Mouse (Mus musculus): ENCODE data around the gene Mboat1.

The Mboat1 gene

DNA sequence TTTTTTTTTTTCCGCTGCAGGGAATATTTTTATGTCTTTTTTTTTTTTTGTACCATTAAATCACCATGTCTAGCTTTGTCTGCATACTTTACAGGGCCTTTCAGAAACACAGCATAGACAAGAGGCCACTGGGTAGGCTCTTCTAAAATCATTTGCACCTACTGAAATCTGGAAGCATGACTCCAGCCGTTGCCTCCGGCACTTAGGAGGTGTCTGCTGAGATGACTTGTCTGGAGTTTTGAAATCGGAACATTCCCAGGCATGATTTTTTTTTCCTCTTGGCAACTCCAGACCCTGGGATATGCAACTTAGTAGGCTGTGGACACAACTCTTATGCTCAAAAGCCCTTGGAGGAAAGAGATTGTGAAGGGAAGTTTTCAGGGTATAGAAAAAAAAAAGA is 109.3 kb downstream of the Mboat1 start:
- intact Hi-C loops (cut with DNase I): no loop called here

DNA sequence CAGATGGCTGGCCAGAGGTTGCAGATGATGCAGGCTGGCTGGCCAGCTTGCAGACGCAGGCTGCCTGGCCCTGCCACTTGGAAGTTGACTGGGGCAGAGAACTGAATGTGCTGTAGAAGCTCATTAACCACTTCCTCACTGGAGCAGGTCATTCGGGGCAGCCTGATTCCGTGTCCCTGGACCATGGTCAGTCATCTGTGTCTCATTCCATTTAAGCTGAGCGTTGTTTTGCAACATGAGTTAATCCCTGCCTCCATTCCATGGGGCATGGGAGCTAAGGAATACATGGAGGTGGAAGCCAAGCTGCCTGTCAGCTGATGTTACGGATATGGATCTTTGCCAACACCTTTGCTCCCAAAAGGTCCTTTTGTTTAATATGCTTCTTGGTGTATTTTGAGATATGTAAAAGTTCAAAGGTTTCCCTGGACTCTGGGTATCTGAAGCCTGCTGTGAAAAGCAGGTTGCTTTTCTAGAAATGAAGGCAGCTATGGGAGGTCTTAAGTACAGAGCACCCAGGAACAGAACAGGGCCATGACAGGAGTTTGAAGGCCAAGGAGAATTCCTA is 114.1 kb downstream of the Mboat1 start:
- intact Hi-C loops (cut with DNase I): no loop called here

DNA sequence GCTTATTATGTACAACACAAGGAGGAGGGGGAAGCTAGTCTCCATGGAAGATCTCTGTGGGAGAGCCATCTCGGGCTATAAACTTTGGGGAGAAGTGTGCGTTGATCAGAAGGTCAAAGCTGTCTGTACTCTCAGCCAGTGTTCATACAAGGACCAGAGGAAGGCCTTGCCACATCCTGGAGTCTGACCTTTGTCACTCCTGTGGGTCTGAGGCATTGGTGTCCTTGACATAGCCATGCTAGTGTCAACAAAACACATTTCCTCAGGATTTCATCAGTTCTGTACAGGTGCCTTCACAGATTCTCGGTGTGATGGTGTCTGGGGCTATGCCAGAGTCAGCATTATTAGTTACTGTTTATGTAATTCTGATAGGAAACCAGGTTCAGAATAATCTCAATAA is 115.1 kb downstream of the Mboat1 start:
- intact Hi-C loops (cut with DNase I): no loop called here

DNA sequence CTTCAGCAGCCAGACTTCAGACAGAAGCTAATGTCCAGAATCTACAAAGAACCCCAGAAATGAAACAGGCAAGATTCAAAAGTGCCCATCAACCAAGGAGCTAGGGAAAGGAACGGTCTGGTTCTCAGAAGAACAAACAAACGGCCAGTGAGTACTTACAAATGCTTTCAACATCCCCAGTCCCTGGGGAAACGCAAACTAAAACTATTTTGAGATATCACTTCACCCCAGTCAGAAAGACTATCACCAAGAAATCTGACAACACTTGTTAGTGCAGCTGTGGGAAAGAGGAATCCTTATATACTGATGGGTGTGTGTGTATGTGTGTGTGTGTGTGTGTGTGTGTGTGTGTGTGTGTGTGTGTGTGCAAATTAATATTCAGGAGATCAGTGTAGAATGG is 116.4 kb downstream of the Mboat1 start:
- intact Hi-C loops (cut with DNase I): no loop called here

DNA sequence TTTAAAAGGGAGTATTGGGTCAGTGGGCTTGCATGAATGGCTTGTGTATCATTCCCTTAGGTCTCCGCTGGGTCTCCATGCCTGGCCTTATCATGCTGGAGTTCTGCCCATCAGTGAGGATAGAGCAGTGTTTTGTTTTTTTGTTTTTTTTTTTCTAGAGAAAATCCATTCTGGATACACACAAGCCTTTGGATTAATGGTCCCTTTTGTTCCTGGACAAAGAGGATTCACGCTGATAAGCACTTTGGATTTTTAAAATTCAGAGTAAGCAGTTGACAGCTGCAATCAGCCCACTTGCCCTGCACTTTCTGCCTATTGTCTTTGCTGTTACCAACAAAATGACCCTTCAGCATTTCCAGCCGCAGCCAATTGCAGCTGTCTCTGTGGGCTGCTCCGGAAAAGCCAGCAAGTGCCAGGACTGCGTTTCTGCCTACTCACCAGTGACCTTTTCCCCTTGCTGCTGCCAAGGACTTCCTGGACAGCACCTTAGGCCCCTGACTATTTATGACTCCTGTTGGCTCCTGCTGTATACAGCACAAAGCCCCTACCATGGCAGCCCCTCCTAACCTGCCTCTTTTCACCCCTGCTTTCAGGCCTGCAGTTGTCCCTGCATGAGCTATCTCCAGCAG is 117.5 kb downstream of the Mboat1 start:
- intact Hi-C loops (cut with DNase I): no loop called here

DNA sequence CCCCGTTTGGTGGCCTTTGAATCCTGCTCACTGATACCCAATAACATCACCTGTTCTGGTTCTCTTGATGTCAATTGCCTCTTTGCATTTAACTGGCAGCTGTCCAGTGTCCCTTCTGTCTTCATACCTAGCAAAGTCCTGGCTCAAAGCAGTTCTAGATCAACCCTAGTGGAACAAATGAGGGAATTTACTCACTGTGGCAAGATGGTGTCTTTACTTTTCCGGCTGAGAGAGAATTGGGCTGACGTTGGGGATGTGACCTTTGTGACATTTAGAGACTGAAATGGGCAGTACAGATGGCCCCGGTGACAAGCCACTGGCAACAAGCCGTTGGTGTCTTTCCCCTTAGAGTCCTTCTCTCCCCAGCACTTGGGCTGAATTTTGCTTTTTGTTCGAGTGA is 118.1 kb downstream of the Mboat1 start:
- intact Hi-C loops (cut with DNase I): no loop called here

DNA sequence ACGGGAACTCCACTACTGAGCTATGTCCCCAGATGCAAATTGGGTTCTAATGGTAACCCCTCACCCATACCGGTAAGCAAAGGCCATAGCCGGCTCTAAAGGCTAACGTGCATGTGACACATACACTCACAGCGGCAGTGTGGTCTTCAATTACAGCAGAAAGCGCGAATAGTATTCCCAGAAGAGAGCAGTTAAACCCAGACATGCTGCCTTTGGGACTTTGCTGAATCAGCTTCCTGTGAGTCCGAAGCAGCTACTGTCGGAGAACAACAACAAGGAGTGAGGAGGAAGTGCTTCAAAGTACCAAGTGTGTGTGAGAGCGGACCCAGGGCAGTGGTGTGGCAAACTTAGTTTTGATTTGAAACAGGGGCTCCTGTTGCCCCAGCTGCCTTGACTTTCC is 122.5 kb downstream of the Mboat1 start:
- intact Hi-C loops (cut with DNase I): no loop called here

DNA sequence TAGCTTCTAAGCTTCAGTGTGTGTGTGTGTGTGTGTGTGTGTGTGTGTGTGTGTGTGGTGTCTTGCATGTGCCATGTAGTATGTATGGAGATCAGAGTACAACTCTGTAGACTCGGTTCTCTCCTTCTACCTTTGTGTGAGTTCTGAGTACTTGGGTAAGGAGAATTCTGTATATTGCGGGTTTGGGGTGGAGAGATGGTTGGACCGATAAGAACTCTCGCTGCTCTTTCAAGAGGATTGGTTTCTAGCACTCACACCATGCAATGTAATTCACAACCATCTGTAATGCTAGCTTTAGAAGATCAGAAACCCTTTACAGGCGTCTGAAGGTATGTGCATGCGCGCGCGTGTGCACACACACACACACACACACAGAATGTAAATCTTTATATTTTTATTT is 123.0 kb downstream of the Mboat1 start:
- intact Hi-C loops (cut with DNase I): no loop called here

DNA sequence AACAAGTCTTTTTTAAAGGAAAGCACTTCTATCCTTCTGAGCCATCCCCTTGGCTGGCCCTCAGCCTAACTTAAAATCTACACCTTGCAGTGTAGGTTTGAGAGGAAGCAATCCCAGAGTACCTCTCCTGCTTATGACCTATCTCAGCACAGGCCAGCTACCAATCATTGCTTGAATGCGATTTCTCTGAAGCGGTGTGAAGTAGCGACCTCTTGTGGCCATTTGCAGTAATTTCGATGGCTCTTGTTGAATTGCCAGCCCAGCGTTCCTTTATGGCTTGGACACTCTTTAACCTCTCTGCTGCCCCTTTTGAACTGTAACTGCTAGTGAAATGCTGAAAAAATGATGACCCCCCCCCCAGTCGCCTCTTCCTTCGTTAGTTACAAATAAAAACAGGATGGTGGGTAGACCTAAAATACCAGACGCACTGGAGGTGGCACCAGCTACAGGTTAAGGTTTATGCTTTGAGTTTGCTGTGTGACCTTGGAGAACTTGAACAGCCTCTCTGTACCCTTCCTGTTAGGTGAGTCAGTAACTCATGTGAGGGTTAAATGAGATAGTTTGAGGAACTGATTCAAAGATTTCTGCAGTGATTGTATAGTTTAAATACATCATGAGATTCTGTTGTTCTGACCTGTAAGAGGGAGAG is 123.7 kb downstream of the Mboat1 start:
- intact Hi-C loops (cut with DNase I): loop anchor here (1.0 to 10.0 kb wide), 2 partner anchors 167 to 275 kb away; partner anchors contain the start of gene E2f3

DNA sequence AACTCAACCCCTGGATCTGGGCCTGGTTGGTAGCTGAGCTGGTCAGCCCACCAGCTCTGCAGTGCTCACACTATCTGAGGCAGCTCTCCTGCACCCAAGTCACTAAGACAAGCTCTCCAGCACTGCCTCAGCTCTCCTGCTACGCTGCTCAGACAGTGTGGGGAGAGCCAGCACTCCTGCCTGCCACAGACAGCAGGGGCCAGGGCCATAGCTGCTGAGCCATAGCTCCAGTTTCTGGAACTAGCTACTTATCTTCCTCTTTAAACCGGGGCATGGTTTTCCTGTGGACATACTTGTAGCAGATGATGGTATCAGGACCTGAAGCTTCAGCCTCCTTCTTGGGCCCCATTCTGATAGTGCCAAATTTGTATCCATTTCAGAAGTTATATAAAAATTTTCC is 127.4 kb downstream of the Mboat1 start:
- intact Hi-C loops (cut with DNase I): loop anchor here (10.0 kb wide), 1 partner anchor 279 kb away; the partner anchor contains the start of gene E2f3

DNA sequence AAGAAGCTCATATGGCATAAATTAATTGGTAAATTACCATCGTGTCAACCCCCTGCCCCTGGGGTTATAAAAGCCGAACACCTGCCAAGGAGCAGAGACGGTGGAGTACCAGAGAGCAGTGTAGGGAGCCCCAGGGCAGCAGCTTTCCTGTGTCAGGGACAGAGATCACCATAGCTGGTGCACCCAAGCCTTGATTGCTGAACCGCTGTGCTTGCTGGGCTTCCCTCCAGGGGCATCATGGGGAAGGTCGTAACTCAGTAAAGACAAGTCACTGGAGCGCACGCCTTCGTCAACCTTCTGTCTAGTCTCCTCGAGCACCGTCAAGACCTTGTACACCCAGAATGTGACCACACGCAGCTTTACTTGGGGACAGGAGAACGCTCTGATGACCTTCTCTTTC is 128.0 kb downstream of the Mboat1 start:
- intact Hi-C loops (cut with DNase I): loop anchor here (10.0 kb wide), 1 partner anchor 280 kb away; the partner anchor contains the start of gene E2f3

DNA sequence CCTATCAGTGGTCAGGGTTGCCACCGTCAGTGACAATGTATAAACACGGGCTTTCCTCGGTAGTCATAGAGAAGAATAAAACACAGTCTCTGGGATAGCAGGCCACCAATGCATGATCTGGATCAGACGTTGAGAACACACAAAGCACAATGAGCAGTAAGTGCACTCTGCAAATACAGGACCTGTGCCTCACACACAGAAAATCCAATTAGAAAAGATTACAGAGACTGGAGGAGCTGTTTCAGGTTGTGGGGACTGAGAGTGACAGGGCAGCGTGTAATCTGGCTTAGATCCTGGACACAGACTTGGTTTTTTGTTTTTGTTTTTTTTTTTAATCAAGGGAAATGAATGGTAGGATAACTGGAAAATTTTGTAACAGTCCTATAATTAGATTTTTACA is 128.5 kb downstream of the Mboat1 start:
- intact Hi-C loops (cut with DNase I): loop anchor here (10.0 kb wide), 1 partner anchor 280 kb away; the partner anchor contains the start of gene E2f3

DNA sequence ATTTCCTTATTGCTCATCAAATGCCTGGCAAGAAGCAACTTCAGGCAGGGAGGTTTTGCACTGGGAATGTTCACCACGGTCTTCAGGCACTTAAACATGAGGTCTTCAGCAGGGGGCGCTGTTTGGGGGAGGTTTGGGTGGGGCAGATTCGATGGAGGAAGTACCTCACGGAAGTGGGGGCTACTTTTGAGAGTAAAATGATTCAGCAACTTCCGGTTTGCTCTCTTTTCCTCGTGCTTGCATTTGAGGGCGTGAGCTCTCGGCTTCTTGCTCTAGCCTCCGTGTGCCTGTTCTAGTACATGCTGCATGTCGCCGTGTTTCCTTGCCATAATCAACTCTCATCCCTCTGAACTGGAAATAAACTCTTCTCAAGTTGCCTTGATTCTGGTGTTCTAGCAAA is 129.7 kb downstream of the Mboat1 start:
- intact Hi-C loops (cut with DNase I): loop anchor here (10.0 kb wide), 1 partner anchor 281 kb away; the partner anchor contains the start of gene E2f3

DNA sequence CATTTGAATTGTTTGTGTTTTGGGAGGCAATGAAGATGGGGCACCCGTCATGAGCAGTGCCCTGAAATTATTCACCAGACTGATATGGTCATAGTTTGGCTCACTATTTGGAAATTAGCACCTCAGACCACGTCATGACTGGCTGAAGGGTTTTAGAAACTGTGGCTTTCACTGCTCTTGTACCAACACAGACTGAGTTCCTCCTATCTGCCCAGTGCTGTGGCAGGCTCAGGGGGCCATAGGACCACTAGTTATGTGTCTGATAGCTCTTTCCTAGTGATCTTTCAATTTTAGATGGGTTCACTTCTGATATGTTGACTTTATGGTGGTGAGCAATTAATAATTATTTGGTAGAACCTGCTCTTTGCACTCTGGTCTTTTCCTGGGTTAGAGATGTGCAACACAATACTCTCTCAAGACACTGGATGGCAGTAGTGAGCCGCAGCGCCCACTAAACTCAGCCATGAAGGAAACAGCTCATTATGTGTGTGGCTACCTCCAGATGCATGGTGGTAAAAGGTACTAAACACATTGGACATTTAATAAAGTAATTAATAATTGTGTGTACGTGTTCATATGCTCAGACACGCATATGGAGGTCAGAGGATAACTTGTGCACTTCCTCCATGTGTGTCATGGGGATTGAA is 135.9 kb downstream of the Mboat1 start:
- intact Hi-C loops (cut with DNase I): loop anchor here (2.0 kb wide), 1 partner anchor 259 kb away; no protein-coding TSS in a partner anchor

Measured in adrenal gland (tissue).